Mouse (Mus musculus): ENCODE data around the gene Srrm3.

DNA sequence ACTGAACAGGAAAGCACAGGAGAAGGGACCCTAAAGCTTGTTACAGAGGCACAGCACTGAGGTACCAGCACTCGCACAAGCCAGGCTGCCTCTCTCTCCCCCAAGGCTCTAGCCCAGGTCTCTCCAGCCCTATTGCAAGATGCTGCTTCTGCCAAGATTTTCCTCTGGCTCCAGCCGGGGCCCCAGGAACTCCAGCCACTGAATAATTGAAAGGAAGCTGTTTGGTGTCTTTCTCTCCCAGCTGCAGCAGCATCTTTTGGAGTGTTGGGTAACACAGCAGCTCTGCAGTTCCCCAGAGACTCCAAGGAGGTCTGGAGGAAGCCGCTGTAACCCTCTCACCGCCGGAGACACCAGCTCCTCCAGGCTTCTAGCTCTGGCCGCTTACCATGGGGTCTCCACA lies 19.5 kb downstream of the Srrm3 start:
- TF ChIP-seq CTCF (IDR thresholded peaks at IDR 0.05; ENCODE audit: insufficient read depth, low read depth, low read length) (no peak), POLR2A (IDR thresholded peaks at IDR 0.05; ENCODE audit: insufficient read depth, low read depth, low read length) (no peak)
